Mouse (Mus musculus): Measurements from ENCODE around the gene Serpini1. TPM values are rescaled to one million over a fixed set of nuclear protein-coding genes. Genes with fewer than 3 reads are reported as not detected.

Serpini1 gene
- polyA plus RNA-seq, 1 experiment from 2014 or later, result 41.6 TPM

- H3K9me3 ChIP-seq (ENCODE audit: control insufficient read depth, low read length), result no peaks in the 10 kb centered on the region
- DNase-seq (ENCODE audit: low spot score) (no peak), ATAC-seq (ENCODE audit: low FRiP score) (no peak)
- no peaks in the 10 kb centered on the region for H3K36me3 ChIP-seq (ENCODE audit: control insufficient read depth, insufficient read depth, low read length)
- no peak overlapping the region for H3K4me2 ChIP-seq (replicated peaks; ENCODE audit: low read depth, low read length)
- H3K9ac ChIP-seq (ENCODE audit: low read depth, low read length), result no peak overlapping the region
- no peak overlapping the region for H3K27ac ChIP-seq (ENCODE audit: low read depth, low read length)
- H3K4me1 ChIP-seq (replicated peaks; ENCODE audit: control insufficient read depth, insufficient read depth, low read length), result no peaks in the 10 kb centered on the region; the same call in 1 of the 2 replicates
- H3K4me3 ChIP-seq (ENCODE audit: low read depth, low read length), result no peak overlapping the region
- no peaks in the 10 kb centered on the region for H3K27me3 ChIP-seq (ENCODE audit: control insufficient read depth, insufficient read depth, low read length)
Observed at GRCm38 (mm10) chr3:75551248-75551647, 6.1 kb upstream of the Serpini1 start.

- WGBS, result under 1% methylated on average over 34 of the region's 36 CpGs
- ATAC-seq (ENCODE audit: low FRiP score), result peak; percentile 67; the same call in 1 of the 2 replicates
- peak overlapping the region; percentile 65 for H3K27ac ChIP-seq (ENCODE audit: low read depth, low read length)
Observed at GRCm38 (mm10) chr3:75556121-75556694, 1.1 kb upstream of the Serpini1 start.

GRCm38 (mm10) chr3:75556695-75557291 lies 554 bp upstream of the Serpini1 start, which contains the start of gene Pdcd10:
Gene Pdcd10, minus strand, starts transcription at chr3:75556856.
- H3K36me3 ChIP-seq (ENCODE audit: control insufficient read depth, insufficient read depth, low read length), result no peaks in the 10 kb centered on the region
- H3K4me2 ChIP-seq (replicated peaks; ENCODE audit: low read depth, low read length), result peak within 1 kb of the TSS; percentile 78
- WGBS, result under 1% methylated on average over 35 of the region's 35 CpGs
- H3K9ac ChIP-seq (ENCODE audit: low read depth, low read length), result peak within 1 kb of the TSS; percentile 90
- H3K4me1 ChIP-seq (replicated peaks; ENCODE audit: control insufficient read depth, insufficient read depth, low read length), result no peaks in the 10 kb centered on the region; the same call in 1 of the 2 replicates
- H3K27ac ChIP-seq (ENCODE audit: low read depth, low read length), result peak within 1 kb of the TSS; percentile 74
- peak; percentile 98 for ATAC-seq (ENCODE audit: low FRiP score)
- peak within 1 kb of the TSS; percentile 88 for H3K4me3 ChIP-seq (ENCODE audit: low read depth, low read length)
- H3K27me3 ChIP-seq (ENCODE audit: control insufficient read depth, insufficient read depth, low read length), result no peaks in the 10 kb centered on the region
- no peaks in the 10 kb centered on the region for H3K9me3 ChIP-seq (ENCODE audit: control insufficient read depth, low read length)
- DNase-seq (ENCODE audit: low spot score), result peak; percentile 100

More at GRCm38 (mm10) chr3:75556121-75556694, 1.1 kb upstream of the Serpini1 start:
- Histone ChIP-seq H3K4me2 (replicated peaks; ENCODE audit: low read depth, low read length) (peak overlapping the region; percentile 78), H3K9me3 (ENCODE audit: control insufficient read depth, low read length) (no peaks in the 10 kb centered on the region), H3K4me1 (replicated peaks; ENCODE audit: control insufficient read depth, insufficient read depth, low read length) (no peaks in the 10 kb centered on the region; the same call in 1 of the 2 replicates), H3K4me3 (ENCODE audit: low read depth, low read length) (peak overlapping the region; percentile 88), H3K27me3 (ENCODE audit: control insufficient read depth, insufficient read depth, low read length) (no peaks in the 10 kb centered on the region), H3K9ac (ENCODE audit: low read depth, low read length) (peak overlapping the region; percentile 90), H3K36me3 (ENCODE audit: control insufficient read depth, insufficient read depth, low read length) (no peaks in the 10 kb centered on the region)
- peak; percentile 42 for DNase-seq (ENCODE audit: low spot score)

GRCm38 (mm10) chr3:75574074-75574473 lies 16.7 kb downstream of the Serpini1 start:
- no peaks in the 10 kb centered on the region for H3K4me1 ChIP-seq (replicated peaks; ENCODE audit: control insufficient read depth, insufficient read depth, low read length)
- 79% methylated on average over 2 of the region's 2 CpGs for WGBS
- no peak overlapping the region for H3K4me3 ChIP-seq (ENCODE audit: low read depth, low read length)
- H3K9me3 ChIP-seq (ENCODE audit: control insufficient read depth, low read length), result no peaks in the 10 kb centered on the region
- H3K9ac ChIP-seq (ENCODE audit: low read depth, low read length), result no peak overlapping the region
- no peaks in the 10 kb centered on the region for H3K27me3 ChIP-seq (ENCODE audit: control insufficient read depth, insufficient read depth, low read length)
- no peaks in the 10 kb centered on the region for H3K36me3 ChIP-seq (ENCODE audit: control insufficient read depth, insufficient read depth, low read length)
- DNase-seq (ENCODE audit: low spot score) (no peak), ATAC-seq (ENCODE audit: low FRiP score) (no peak)
- H3K4me2 ChIP-seq (replicated peaks; ENCODE audit: low read depth, low read length), result no peak overlapping the region
- no peak overlapping the region for H3K27ac ChIP-seq (ENCODE audit: low read depth, low read length)

GRCm38 (mm10) chr3:75575582-75575981 lies 18.2 kb downstream of the Serpini1 start:
- WGBS, result 92% methylated on average over 1 of the region's 1 CpGs
- DNase-seq (ENCODE audit: low spot score) (no peak), ATAC-seq (ENCODE audit: low FRiP score) (no peak)
- H3K4me3 ChIP-seq (ENCODE audit: low read depth, low read length), result no peak overlapping the region
- H3K36me3 ChIP-seq (ENCODE audit: control insufficient read depth, insufficient read depth, low read length), result no peaks in the 10 kb centered on the region
- no peak overlapping the region for H3K4me2 ChIP-seq (replicated peaks; ENCODE audit: low read depth, low read length)
- no peak overlapping the region for H3K9ac ChIP-seq (ENCODE audit: low read depth, low read length)
- H3K9me3 ChIP-seq (ENCODE audit: control insufficient read depth, low read length), result no peaks in the 10 kb centered on the region
- no peak overlapping the region for H3K27ac ChIP-seq (ENCODE audit: low read depth, low read length)
- H3K4me1 ChIP-seq (replicated peaks; ENCODE audit: control insufficient read depth, insufficient read depth, low read length), result no peaks in the 10 kb centered on the region
- H3K27me3 ChIP-seq (ENCODE audit: control insufficient read depth, insufficient read depth, low read length), result no peaks in the 10 kb centered on the region

- H3K9me3 ChIP-seq (ENCODE audit: control insufficient read depth, low read length), result no peaks in the 10 kb centered on the region
- H3K4me1 ChIP-seq (replicated peaks; ENCODE audit: control insufficient read depth, insufficient read depth, low read length), result no peaks in the 10 kb centered on the region
- no peak overlapping the region for H3K4me3 ChIP-seq (ENCODE audit: low read depth, low read length)
- 52% methylated on average over 4 of the region's 4 CpGs for WGBS
- no peak overlapping the region for H3K9ac ChIP-seq (ENCODE audit: low read depth, low read length)
- H3K27ac ChIP-seq (ENCODE audit: low read depth, low read length), result no peak overlapping the region
- H3K27me3 ChIP-seq (ENCODE audit: control insufficient read depth, insufficient read depth, low read length), result no peaks in the 10 kb centered on the region
- DNase-seq (ENCODE audit: low spot score) (peak; percentile 41), ATAC-seq (ENCODE audit: low FRiP score) (peak; percentile 53; the same call in 1 of the 2 replicates)
- no peaks in the 10 kb centered on the region for H3K36me3 ChIP-seq (ENCODE audit: control insufficient read depth, insufficient read depth, low read length)
- no peak overlapping the region for H3K4me2 ChIP-seq (replicated peaks; ENCODE audit: low read depth, low read length)
Observed at GRCm38 (mm10) chr3:75579352-75579751, 22.0 kb downstream of the Serpini1 start.

- no peaks in the 10 kb centered on the region for H3K4me1 ChIP-seq (replicated peaks; ENCODE audit: control insufficient read depth, insufficient read depth, low read length)
- no peaks in the 10 kb centered on the region for H3K36me3 ChIP-seq (ENCODE audit: control insufficient read depth, insufficient read depth, low read length)
- 95% methylated on average over 3 of the region's 3 CpGs for WGBS
- H3K4me3 ChIP-seq (ENCODE audit: low read depth, low read length), result no peak overlapping the region
- H3K27me3 ChIP-seq (ENCODE audit: control insufficient read depth, insufficient read depth, low read length), result no peaks in the 10 kb centered on the region
- DNase-seq (ENCODE audit: low spot score) (no peak), ATAC-seq (ENCODE audit: low FRiP score) (no peak)
- H3K9me3 ChIP-seq (ENCODE audit: control insufficient read depth, low read length), result no peaks in the 10 kb centered on the region
- H3K9ac ChIP-seq (ENCODE audit: low read depth, low read length), result no peak overlapping the region
- no peak overlapping the region for H3K4me2 ChIP-seq (replicated peaks; ENCODE audit: low read depth, low read length)
- H3K27ac ChIP-seq (ENCODE audit: low read depth, low read length), result no peak overlapping the region
Observed at GRCm38 (mm10) chr3:75583293-75583692, 25.9 kb downstream of the Serpini1 start.

- Histone ChIP-seq H3K9me3 (ENCODE audit: control insufficient read depth, low read length) (no peaks in the 10 kb centered on the region), H3K4me1 (replicated peaks; ENCODE audit: control insufficient read depth, insufficient read depth, low read length) (no peaks in the 10 kb centered on the region), H3K36me3 (ENCODE audit: control insufficient read depth, insufficient read depth, low read length) (no peaks in the 10 kb centered on the region), H3K4me3 (ENCODE audit: low read depth, low read length) (no peak overlapping the region), H3K4me2 (replicated peaks; ENCODE audit: low read depth, low read length) (no peak overlapping the region), H3K27ac (ENCODE audit: low read depth, low read length) (no peak overlapping the region), H3K9ac (ENCODE audit: low read depth, low read length) (no peak overlapping the region), H3K27me3 (ENCODE audit: control insufficient read depth, insufficient read depth, low read length) (no peaks in the 10 kb centered on the region)
- DNase-seq (ENCODE audit: low spot score) (no peak), ATAC-seq (ENCODE audit: low FRiP score) (no peak)
- 89% methylated on average over 4 of the region's 4 CpGs for WGBS
Observed at GRCm38 (mm10) chr3:75584898-75585297, 27.6 kb downstream of the Serpini1 start.

GRCm38 (mm10) chr3:75611019-75611418 lies 53.7 kb downstream of the Serpini1 start:
- Histone ChIP-seq H3K36me3 (ENCODE audit: control insufficient read depth, insufficient read depth, low read length) (no peaks in the 10 kb centered on the region), H3K27me3 (ENCODE audit: control insufficient read depth, insufficient read depth, low read length) (no peaks in the 10 kb centered on the region), H3K27ac (ENCODE audit: low read depth, low read length) (no peak overlapping the region), H3K9ac (ENCODE audit: low read depth, low read length) (no peak overlapping the region), H3K4me3 (ENCODE audit: low read depth, low read length) (no peak overlapping the region), H3K9me3 (ENCODE audit: control insufficient read depth, low read length) (no peaks in the 10 kb centered on the region), H3K4me2 (replicated peaks; ENCODE audit: low read depth, low read length) (no peak overlapping the region), H3K4me1 (replicated peaks; ENCODE audit: control insufficient read depth, insufficient read depth, low read length) (no peaks in the 10 kb centered on the region)
- no peak for ATAC-seq (ENCODE audit: low FRiP score)
- WGBS, result 82% methylated on average over 7 of the region's 7 CpGs
- no peak for DNase-seq (ENCODE audit: low spot score)
